8 mouse cellular contexts compared by ENCODE assay signal in genomic region chr17:28697290-28698195, GRCm38 (mm10). TPM values are rescaled to one million over a fixed set of nuclear protein-coding genes. Genes with fewer than 3 reads are reported as not detected.
A peak's percentile ranks its signal among the peaks of the same experiment; 100 is the strongest.
DNase-seq lines count a peak whose midpoint lies in the region; ATAC-seq and TF ChIP-seq lines count a peak whose summit lies in the region.

No protein-coding gene starts in this region.

- peaks cover 26% of the 10 kb centered on the region for H3K4me1 ChIP-seq in midbrain, embryonic 14.5 days (ENCODE audit: control insufficient read depth, insufficient read depth, low read length)
- peaks cover 14% of the 10 kb centered on the region for H3K4me1 ChIP-seq in midbrain, embryonic 11.5 days (ENCODE audit: control insufficient read depth, insufficient read depth, low read length)
- peaks cover 25% of the 10 kb centered on the region for H3K4me1 ChIP-seq in cerebellum, adult 2 months (ENCODE audit: control insufficient read depth, insufficient read depth, low read length)
- peaks cover 55% of the 10 kb centered on the region for H3K4me1 ChIP-seq in intestine, embryonic 16.5 days (ENCODE audit: control insufficient read depth, insufficient read depth, low read length)

- DNase-seq in gastrocnemius, postnatal 25 days = peak; percentile 31
- DNase-seq in gastrocnemius, adult 8-10 months (ENCODE audit: low spot score in 2 of 2) = no peak
- DNase-seq in midbrain, embryonic 14.5 days = peak; percentile 36
- DNase-seq in midbrain, embryonic 11.5 days (ENCODE audit: low spot score, missing footprints) = no peak
- DNase-seq in cerebellum, adult 2 months = peak; percentile 42 to 48
- peak; percentile 59 to 64 for DNase-seq in right cerebral cortex, postnatal 10 days (ENCODE audit: low spot score in 2 of 2)
- no peak for DNase-seq in adrenal gland, adult 18-20 months (ENCODE audit: low spot score in 2 of 2)

- no peak overlapping the region for H3K4me3 ChIP-seq in midbrain, embryonic 14.5 days (replicated peaks; ENCODE audit: low read depth, low read length)
- H3K4me3 ChIP-seq in midbrain, embryonic 11.5 days (ENCODE audit: low read depth, low read length) = no peak overlapping the region
- H3K4me3 ChIP-seq in cerebellum, adult 2 months (replicated peaks; ENCODE audit: insufficient read depth, low read depth, low read length) = peak overlapping the region; percentile 21
- no peak overlapping the region for H3K4me3 ChIP-seq in intestine, embryonic 16.5 days (ENCODE audit: low read length)

- ATAC-seq in midbrain, embryonic 14.5 days (ENCODE audit: low FRiP score, low TSS enrichment) = no peak
- no peak for ATAC-seq in midbrain, embryonic 11.5 days (ENCODE audit: low FRiP score)
- 0 out of 2 replicates have a peak, but pooled peaks have one; percentile 27 for ATAC-seq in intestine, embryonic 16.5 days

- TF ChIP-seq POLR2A in cerebellum, adult 2 months (IDR thresholded peaks at IDR 0.05; ENCODE audit: borderline replicate concordance, insufficient read depth, low read length) = no peak

- 84% methylated on average over 13 of the region's 13 CpGs for WGBS in midbrain, embryonic 14.5 days
- 84% methylated on average over 13 of the region's 13 CpGs for WGBS in midbrain, embryonic 11.5 days
- WGBS in cerebellum, adult 2 months = 37% methylated on average over 13 of the region's 13 CpGs
- WGBS in intestine, embryonic 16.5 days = 53% methylated on average over 13 of the region's 13 CpGs

- H3K9ac ChIP-seq in midbrain, embryonic 14.5 days (replicated peaks; ENCODE audit: low read length) = no peak overlapping the region
- no peak overlapping the region for H3K9ac ChIP-seq in midbrain, embryonic 11.5 days (ENCODE audit: low read length)
- no peak overlapping the region for H3K9ac ChIP-seq in intestine, embryonic 16.5 days (ENCODE audit: low read depth, low read length)

- no peak overlapping the region for H3K4me2 ChIP-seq in midbrain, embryonic 14.5 days (ENCODE audit: low read length)
- no peak overlapping the region for H3K4me2 ChIP-seq in midbrain, embryonic 11.5 days
- H3K4me2 ChIP-seq in intestine, embryonic 16.5 days (ENCODE audit: low read depth, low read length) = no peak overlapping the region

- no peaks in the 10 kb centered on the region for H3K27me3 ChIP-seq in midbrain, embryonic 14.5 days (ENCODE audit: control insufficient read depth, insufficient read depth, low read length)
- no peaks in the 10 kb centered on the region for H3K27me3 ChIP-seq in midbrain, embryonic 11.5 days (ENCODE audit: control insufficient read depth, insufficient read depth, low read length)
- no peaks in the 10 kb centered on the region for H3K27me3 ChIP-seq in cerebellum, adult 2 months (ENCODE audit: control insufficient read depth, insufficient read depth, low read length)
- H3K27me3 ChIP-seq in intestine, embryonic 16.5 days (replicated peaks; ENCODE audit: control insufficient read depth, insufficient read depth, low read length) = no peaks in the 10 kb centered on the region

- H3K9me3 ChIP-seq in midbrain, embryonic 14.5 days (ENCODE audit: control insufficient read depth, low read length) = no peaks in the 10 kb centered on the region
- no peaks in the 10 kb centered on the region for H3K9me3 ChIP-seq in midbrain, embryonic 11.5 days (ENCODE audit: control insufficient read depth, low read length)
- H3K9me3 ChIP-seq in intestine, embryonic 16.5 days (ENCODE audit: control insufficient read depth, low read length) = no peaks in the 10 kb centered on the region

- no peaks in the 10 kb centered on the region for H3K36me3 ChIP-seq in midbrain, embryonic 14.5 days (ENCODE audit: control insufficient read depth, insufficient read depth, low read length)
- no peaks in the 10 kb centered on the region for H3K36me3 ChIP-seq in midbrain, embryonic 11.5 days (ENCODE audit: control insufficient read depth, insufficient read depth, low read length)
- no peaks in the 10 kb centered on the region for H3K36me3 ChIP-seq in intestine, embryonic 16.5 days (ENCODE audit: control insufficient read depth, insufficient read depth, low read length)

- TF ChIP-seq CTCF in cerebellum, adult 2 months (IDR thresholded peaks at IDR 0.05; ENCODE audit: borderline replicate concordance, insufficient read depth, low read depth, low read length) = no peak

- no peak overlapping the region; the same call in 1 of the 2 replicates for H3K27ac ChIP-seq in midbrain, embryonic 14.5 days (replicated peaks; ENCODE audit: low read depth, low read length)
- no peak overlapping the region for H3K27ac ChIP-seq in midbrain, embryonic 11.5 days (ENCODE audit: low read depth, low read length)
- H3K27ac ChIP-seq in cerebellum, adult 2 months (ENCODE audit: insufficient read depth, low read length) = peak overlapping the region; percentile 96
- 0 out of 2 replicates have a peak overlapping the region, but pooled peaks have one; percentile 29 for H3K27ac ChIP-seq in intestine, embryonic 16.5 days (ENCODE audit: low read length)

RNA-seq across cellular contexts. Expression of gene Mapk14, which starts 6.4 kb away (rescaled TPM):
- 10 to 100 TPM; 68.0 to 81.3 TPM for total RNA-seq in gastrocnemius, postnatal 25 days (2021)
- 100 to 1,000 TPM; 107 to 121 (median 113) TPM for total RNA-seq in gastrocnemius, adult 8-10 months (2022)
- polyA plus RNA-seq in midbrain, embryonic 14.5 days (2014; fragmentation: Nextera tagmentation; extraction: Ambion mirVana) = 26.8 and 32.7 TPM in 2 replicates
- polyA plus RNA-seq in midbrain, embryonic 11.5 days (2014; fragmentation: Nextera tagmentation; extraction: Ambion mirVana) = 39.4 and 47.2 TPM in 2 replicates
- 114 and 116 TPM in 2 replicates for polyA plus RNA-seq in cerebellum, adult 2 months (2012; rRNA removed)
- polyA plus RNA-seq in intestine, embryonic 16.5 days (2015; fragmentation: Nextera tagmentation; extraction: Ambion mirVana) = 34.5 and 37.5 TPM in 2 replicates
- 10 to 100 TPM; 62.4 to 89.6 TPM for total RNA-seq in adrenal gland, adult 18-20 months (2021)

RNA-seq across cellular contexts. Expression of gene Slc26a8, which starts 7.5 kb away (rescaled TPM):
- under 1 TPM in 1 of 2 experiments, not detected in 1; 0.27 TPM for total RNA-seq in gastrocnemius, postnatal 25 days (2021)
- total RNA-seq in gastrocnemius, adult 8-10 months (2022) = under 1 TPM in 3 of 4 experiments, not detected in 1; 0.10 to 0.63 (median 0.46) TPM
- 1.4 and 1.8 TPM in 2 replicates for polyA plus RNA-seq in midbrain, embryonic 14.5 days (2014; fragmentation: Nextera tagmentation; extraction: Ambion mirVana)
- 0.75 and 0.87 TPM in 2 replicates for polyA plus RNA-seq in midbrain, embryonic 11.5 days (2014; fragmentation: Nextera tagmentation; extraction: Ambion mirVana)
- 4.9 and 5.5 TPM in 2 replicates for polyA plus RNA-seq in cerebellum, adult 2 months (2012; rRNA removed)
- 0.17 and 0.28 TPM in 2 replicates for polyA plus RNA-seq in intestine, embryonic 16.5 days (2015; fragmentation: Nextera tagmentation; extraction: Ambion mirVana)
- total RNA-seq in adrenal gland, adult 18-20 months (2021) = 1 to 10 TPM; 1.3 to 1.5 TPM

RNA-seq across cellular contexts. Expression of gene AC170998.1, which starts 28.3 kb away (rescaled TPM):
- under 1 TPM in 1 of 2 experiments, not detected in 1; 0.94 TPM for total RNA-seq in gastrocnemius, postnatal 25 days (2021)
- 1 to 10 TPM in 1 of 4 experiments, under 1 TPM in 1, not detected in 2; 0.86 to 1.7 TPM for total RNA-seq in gastrocnemius, adult 8-10 months (2022)
- polyA plus RNA-seq in midbrain, embryonic 14.5 days (2014; fragmentation: Nextera tagmentation; extraction: Ambion mirVana) = 2.1 TPM in 2 replicates
- polyA plus RNA-seq in midbrain, embryonic 11.5 days (2014; fragmentation: Nextera tagmentation; extraction: Ambion mirVana) = 0.66 and 0.78 TPM in 2 replicates
- 1.0 and 2.0 TPM in 2 replicates for polyA plus RNA-seq in cerebellum, adult 2 months (2012; rRNA removed)
- polyA plus RNA-seq in intestine, embryonic 16.5 days (2015; fragmentation: Nextera tagmentation; extraction: Ambion mirVana) = 2.1 TPM in 2 replicates
- total RNA-seq in adrenal gland, adult 18-20 months (2021) = 1 to 10 TPM in 1 of 2 experiments, not detected in 1; 1.6 TPM

Comparison
In these comparisons a context has a peak if more than half of its experiments do, and no peak if none do; other contexts are left out.
1. DNase-seq: peak in gastrocnemius, postnatal 25 days (single experiment), midbrain, embryonic 14.5 days (single experiment), cerebellum, adult 2 months (2 of 2) and right cerebral cortex, postnatal 10 days (2 of 2); none in gastrocnemius, adult 8-10 months (0 of 2), midbrain, embryonic 11.5 days (single experiment) and adrenal gland, adult 18-20 months (0 of 2).
2. H3K27ac ChIP-seq: peak in cerebellum, adult 2 months (single experiment) and intestine, embryonic 16.5 days (single experiment); none in midbrain, embryonic 14.5 days (single experiment) and midbrain, embryonic 11.5 days (single experiment).